Mouse (Mus musculus) liver, postnatal 0 days (tissue): ENCODE measurements around the gene Zfp536.

ENCODE experiments used
- CTCF ChIP-seq: sonication (generic); IDR thresholded peaks from 2 replicates; pipeline ENCODE4 v1.5.1; 2016; ENCODE audit warnings: antibody characterized with exemption, low read depth
- EP300 ChIP-seq: IDR thresholded peaks from 2 replicates; pipeline ENCODE4 v1.6.1; 2016; ENCODE audit warnings: antibody characterized with exemption, low read depth, mild to moderate bottlenecking

GRCm38 (mm10) chr7:37556811-37557210 lies 216.6 kb downstream of the Zfp536 start:
- no peak for TF ChIP-seq CTCF
- no peak for TF ChIP-seq EP300
